Mouse (Mus musculus) cerebellum, adult 11-12 months (tissue): ENCODE data around the gene Gdf9.

Source experiments
- DNase-seq: peaks from one replicate; pipeline ENCODE4 v3.0.0; 2022

Gene Gdf9

DNA sequence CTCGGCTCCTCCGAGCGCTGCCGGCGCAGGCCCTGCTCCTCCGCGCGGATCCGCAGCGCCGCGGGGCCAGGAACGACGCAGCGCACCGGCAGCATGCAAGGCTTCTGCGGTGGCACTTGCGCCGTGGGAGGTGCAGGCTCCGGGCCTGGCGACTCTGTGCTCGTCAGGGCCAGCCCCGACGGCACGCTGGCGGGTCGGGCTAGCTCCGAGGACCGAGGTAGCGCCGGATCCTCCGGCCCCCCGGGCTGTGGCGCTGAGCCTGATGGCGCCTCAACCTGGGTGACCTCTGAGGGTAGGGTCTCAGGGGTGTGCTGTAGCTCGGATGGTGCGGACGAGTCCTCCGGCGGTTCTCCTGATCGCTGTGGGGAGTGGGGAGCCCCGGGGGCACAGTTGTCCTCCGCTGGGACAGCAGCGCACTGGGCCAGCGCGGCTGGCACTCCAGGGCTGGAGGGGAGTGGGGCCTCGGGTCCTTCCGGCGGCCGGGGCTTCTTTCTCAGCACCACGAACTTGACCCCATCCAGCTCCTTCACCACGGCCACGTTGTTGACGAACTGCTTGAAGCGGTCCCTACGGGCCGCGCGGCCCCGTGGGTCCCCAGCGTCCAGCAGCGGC lies 48.5 kb downstream of the Gdf9 start:
- peak; percentile 64 for DNase-seq

DNA sequence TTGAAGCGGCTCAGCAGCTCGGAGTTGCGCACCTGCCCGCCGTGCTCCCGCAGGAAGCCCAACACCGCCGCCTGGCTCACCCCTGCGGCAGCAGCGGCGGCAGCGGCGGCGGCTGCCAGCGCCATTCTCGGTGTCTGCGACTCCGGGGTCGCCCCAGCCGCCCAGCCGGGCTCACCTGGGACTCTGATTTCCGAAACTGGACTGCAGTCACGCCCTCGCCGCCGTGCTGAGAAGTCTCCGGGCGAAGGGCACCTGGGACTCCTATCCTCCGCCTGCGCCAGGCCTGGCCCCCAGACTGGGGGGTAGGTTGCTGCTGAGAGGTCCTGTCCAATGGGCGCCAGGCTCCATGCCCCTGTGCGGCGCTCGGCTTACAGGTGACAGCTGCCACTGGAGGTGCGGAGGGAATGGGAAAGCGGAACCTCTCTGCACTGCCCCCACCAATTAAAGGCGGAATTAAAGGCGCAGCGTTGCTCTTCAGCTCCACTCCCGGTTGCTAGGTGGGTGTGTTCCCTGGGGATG lies 49.0 kb downstream of the Gdf9 start, which contains the start of the genes Gm9945 and Sowaha:
Gene Gm9945, plus strand, starts transcription at position 384 of the 519 bp plus-strand sequence.
Gene Sowaha, minus strand, starts transcription at position 492 of the 519 bp plus-strand sequence.
- DNase-seq = peak; percentile 89

DNA sequence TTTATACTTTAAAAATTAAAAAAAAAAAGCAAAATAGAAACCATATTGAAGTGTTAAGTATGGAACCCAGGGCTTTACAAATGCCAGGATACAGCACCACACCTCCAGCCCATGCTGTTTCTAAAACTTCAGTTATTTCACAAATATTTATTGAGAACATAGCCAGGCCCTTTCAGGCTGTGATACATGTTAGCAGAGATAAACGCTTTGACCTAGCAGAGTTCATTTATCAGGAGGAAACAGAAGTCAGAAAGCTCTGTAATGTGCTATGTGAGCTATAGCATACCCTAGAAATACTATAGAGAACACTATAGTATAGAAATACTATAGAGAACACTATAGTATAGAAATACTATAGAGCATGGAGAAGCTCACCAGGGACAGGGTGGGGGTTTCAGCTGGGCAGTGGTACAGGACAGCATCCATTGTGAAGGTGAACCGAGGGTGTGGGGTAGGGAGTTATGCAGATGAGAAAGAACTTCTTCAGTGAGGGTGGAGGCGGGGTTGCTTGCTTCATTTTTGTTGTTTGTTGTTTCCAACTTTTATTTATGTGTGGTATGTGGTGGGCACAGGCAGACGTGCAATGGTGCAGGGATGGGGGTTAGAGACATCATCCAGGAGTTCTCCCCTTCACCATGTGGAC lies 50.4 kb downstream of the Gdf9 start:
- DNase-seq = no peak

DNA sequence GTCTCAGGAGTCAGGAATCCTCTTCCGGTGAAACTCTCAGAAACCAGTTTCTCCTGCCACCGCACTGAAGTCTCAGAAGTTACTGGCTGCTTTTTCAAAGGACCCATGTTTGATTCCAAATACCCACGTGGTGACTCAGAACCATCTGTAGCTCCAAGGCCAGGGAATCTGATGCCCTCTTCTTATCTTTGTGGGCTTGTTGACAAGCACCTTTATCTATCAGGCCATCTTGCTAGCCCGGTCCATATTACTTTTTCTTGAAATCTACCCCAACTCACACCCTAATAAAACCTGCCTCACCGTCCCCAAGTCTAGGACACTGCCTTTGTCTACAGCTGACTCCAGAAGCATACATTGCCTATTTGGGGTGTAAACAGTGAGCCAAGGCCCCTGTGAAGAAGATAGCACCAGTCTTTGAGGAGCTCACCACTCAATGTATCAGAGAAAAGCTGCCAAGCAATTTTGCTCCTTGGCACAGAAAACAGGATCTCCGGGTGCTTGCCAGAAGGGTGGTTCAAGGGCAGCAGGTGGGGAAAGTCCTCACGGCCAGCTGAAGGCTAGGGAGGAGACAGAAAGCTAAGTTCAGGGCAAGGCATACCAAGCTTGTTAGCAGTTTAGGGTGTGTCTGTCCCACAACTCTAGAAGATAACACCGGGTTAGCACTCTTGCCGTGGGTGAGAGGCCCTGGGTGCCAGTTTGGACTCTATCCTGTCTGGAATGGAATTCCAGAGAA lies 52.5 kb downstream of the Gdf9 start:
- DNase-seq = peak; percentile 77

DNA sequence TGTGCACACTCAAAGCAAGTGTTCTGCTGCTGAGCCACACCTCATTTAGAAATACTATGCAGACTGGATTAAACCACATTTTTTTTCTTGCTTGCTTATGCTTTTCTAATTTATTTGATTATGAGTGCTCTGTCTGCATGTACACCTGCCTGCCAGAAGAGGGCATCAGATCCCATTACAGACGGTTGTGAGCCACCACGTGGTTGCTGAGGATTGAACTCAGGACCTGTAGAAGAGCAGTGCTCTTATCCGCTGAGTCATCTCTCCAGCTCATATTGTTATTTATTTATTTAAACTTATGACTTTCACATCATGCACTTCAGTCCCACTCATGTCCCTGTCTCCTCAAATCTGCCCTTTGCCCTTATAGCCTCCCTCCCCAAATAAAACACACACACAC lies 54.9 kb downstream of the Gdf9 start:
- no peak for DNase-seq

DNA sequence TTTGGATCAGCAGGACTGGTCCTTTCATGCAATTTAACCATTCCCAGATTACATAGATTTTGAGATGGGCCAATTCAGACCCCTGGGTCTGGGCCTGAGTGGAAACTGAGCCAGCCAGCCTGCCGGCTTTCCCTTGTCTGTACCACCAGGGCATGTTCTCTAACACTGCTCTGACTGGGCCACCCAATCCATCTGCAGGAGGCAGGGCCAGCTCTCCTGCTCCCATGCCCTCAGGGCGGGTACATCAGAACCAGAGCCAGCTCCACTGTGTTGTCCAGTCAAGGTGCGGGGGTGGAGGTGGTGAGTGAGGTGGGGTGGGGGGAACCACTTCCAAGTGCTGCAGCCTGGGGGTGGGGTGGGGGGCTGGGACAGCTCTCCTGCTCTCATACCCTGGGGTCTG lies 55.5 kb downstream of the Gdf9 start:
- no peak for DNase-seq

DNA sequence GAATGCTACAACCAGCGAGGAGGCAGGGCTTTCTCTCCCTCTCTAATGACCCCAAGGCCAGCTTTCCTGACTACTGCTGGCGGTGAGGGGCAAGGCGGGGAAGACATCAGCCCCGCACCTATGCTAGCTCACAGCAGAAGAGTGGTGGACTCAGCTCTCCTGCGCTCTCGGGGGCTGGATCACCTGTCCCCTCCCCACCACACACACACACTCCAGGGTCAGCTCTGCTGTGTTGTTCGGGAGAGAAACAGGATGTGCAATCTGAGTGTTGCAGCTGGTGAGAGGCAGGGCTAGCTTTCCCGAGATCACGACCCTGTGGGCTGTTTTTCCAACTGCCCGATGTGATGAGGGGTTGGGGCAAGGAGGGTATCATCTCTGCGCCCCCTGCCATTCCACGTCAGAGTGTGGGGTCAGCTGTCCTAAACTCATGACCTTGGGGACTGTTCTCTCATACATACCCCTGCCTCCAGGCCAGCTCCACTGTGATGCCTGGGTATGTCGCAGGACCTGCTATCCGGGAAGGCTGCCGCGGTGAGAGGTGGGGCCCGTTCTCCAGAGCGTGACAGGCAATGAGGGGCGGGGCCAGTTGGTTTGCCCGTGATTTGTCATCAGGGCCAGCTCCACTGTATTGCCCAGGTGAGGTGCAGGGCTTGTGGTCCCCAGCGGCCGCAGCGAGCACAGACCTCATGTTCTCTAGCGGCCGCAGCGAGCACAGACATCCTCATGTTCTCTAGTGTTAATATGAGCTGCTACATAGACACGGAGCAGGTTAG lies 56.2 kb downstream of the Gdf9 start:
- DNase-seq = peak; percentile 91
